Mouse (Mus musculus) frontal cortex, postnatal 10 days (tissue): ENCODE results near the gene Usp2.

Experiments used
- DNase-seq, 2 experiments: peaks; one replicate each; pipeline ENCODE4 v3.0.0; 2022; ENCODE audit warnings: low spot score in 2 of 2, mixed read lengths in 1 of 2

Gene Usp2

GRCm38 (mm10) chr9:44066785-44067225 lies at the start of gene Usp2:
Gene Usp2, plus strand, starts transcription at chr9:44067021.
- DNase-seq = peak; percentile 99

- no peak for DNase-seq
Observed at GRCm38 (mm10) chr9:44017846-44018245, 49.0 kb upstream of the Usp2 start.

- no peak for DNase-seq
Observed at GRCm38 (mm10) chr9:44020001-44020400, 46.8 kb upstream of the Usp2 start.

- no peak for DNase-seq
Observed at GRCm38 (mm10) chr9:44022100-44022847, 44.5 kb upstream of the Usp2 start.

GRCm38 (mm10) chr9:44024096-44024495 lies 42.7 kb upstream of the Usp2 start:
- DNase-seq = no peak

- DNase-seq = no peak
Observed at GRCm38 (mm10) chr9:44029580-44030236, 37.1 kb upstream of the Usp2 start.

GRCm38 (mm10) chr9:44030646-44031045 lies 36.2 kb upstream of the Usp2 start:
- DNase-seq = no peak

GRCm38 (mm10) chr9:44031079-44031478 lies 35.7 kb upstream of the Usp2 start:
- no peak for DNase-seq

- DNase-seq = no peak
Observed at GRCm38 (mm10) chr9:44031946-44032345, 34.9 kb upstream of the Usp2 start.

- DNase-seq = no peak
Observed at GRCm38 (mm10) chr9:44033317-44033716, 33.5 kb upstream of the Usp2 start.

- no peak for DNase-seq
Observed at GRCm38 (mm10) chr9:44033957-44034727, 32.7 kb upstream of the Usp2 start.

- DNase-seq = no peak
Observed at GRCm38 (mm10) chr9:44037106-44037505, 29.7 kb upstream of the Usp2 start.

- no peak for DNase-seq
Observed at GRCm38 (mm10) chr9:44041511-44042395, 25.1 kb upstream of the Usp2 start.

GRCm38 (mm10) chr9:44042396-44042680 lies 24.5 kb upstream of the Usp2 start:
- no peak for DNase-seq

- peak; percentile 69 to 73 for DNase-seq
Observed at GRCm38 (mm10) chr9:44042836-44043707, 23.7 kb upstream of the Usp2 start, which contains the start of gene Thy1. Gene Thy1, plus strand, starts transcription at chr9:44043384.

- DNase-seq = no peak
Observed at GRCm38 (mm10) chr9:44043708-44044425, 23.0 kb upstream of the Usp2 start.

GRCm38 (mm10) chr9:44044426-44045157 lies 22.2 kb upstream of the Usp2 start:
- DNase-seq = no peak

GRCm38 (mm10) chr9:44045158-44045883 lies 21.5 kb upstream of the Usp2 start:
- DNase-seq = no peak

- no peak for DNase-seq
Observed at GRCm38 (mm10) chr9:44045884-44046272, 20.9 kb upstream of the Usp2 start.
